Mouse (Mus musculus): ENCODE data around the gene Gm9964.

DNA sequence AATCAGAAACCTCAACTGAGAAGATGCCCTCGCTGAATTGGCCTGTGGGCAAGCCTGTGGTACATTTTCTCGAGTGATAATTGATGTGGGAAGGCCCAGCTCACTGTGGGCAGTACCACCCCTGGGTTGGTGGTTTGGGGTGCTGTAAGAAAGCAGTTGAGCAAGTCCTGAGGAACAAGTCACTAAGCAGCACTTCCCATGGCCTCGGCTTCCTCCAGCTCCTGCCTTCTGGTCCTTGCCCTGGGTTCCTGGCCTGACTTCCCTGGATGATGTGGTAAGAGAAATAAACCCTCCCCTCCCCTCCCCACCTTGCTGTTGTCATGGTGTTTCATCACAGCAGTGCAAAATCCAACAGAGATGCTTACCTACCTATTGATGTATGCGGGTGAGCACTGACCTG is 31.4 kb upstream of the Gm9964 start:
- TF ChIP-seq ZNF384 (IDR thresholded peaks at IDR 0.05; ENCODE audit: low read depth, low read length) = no peak
- no peak for TF ChIP-seq HCFC1 (IDR thresholded peaks at IDR 0.05; ENCODE audit: borderline replicate concordance, insufficient read depth, low read length)
